Mouse (Mus musculus) left cerebral cortex, postnatal 14 days (tissue): ENCODE data around the gene Kcnd3. TPM values are rescaled to one million over a fixed set of nuclear protein-coding genes. Genes with fewer than 3 reads are reported as not detected.

ENCODE experiments used
- DNase-seq, 2 experiments: peaks; one replicate each; pipeline ENCODE4 v3.0.0; 2021 to 2022; ENCODE audit warnings: low spot score in 2 of 2, mixed read lengths in 1 of 2
- intact Hi-C: fragments of 180-260 bp; cut with DNase I; formaldehyde crosslinking; loops from one replicate; pipeline ENCODE4 v1.15.1; 2025
- total RNA-seq, 2 experiments: library from RNA; stranded (reverse); gene quantifications; 2 replicates each; pipeline ENCODE4 v1.2.3; 2021

Gene Kcnd3
- total RNA-seq, 2 experiments from 2014 or later, result 33.6 to 40.8 TPM

- intact Hi-C loops, result no loop called here
- no peak for DNase-seq
Measured at GRCm38 (mm10) chr3:105514215-105514614, 62.1 kb downstream of the Kcnd3 start.

GRCm38 (mm10) chr3:105515035-105515434 is 62.9 kb downstream of the Kcnd3 start:
- intact Hi-C loops, result no loop called here
- DNase-seq, result no peak

- intact Hi-C loops, result no loop called here
- DNase-seq, result no peak
Measured at GRCm38 (mm10) chr3:105515640-105516039, 63.5 kb downstream of the Kcnd3 start.

- intact Hi-C loops, result loop anchor here (5.0 kb wide), 1 partner anchor 68 kb away; the partner anchor contains the start of gene Kcnd3
- no peak for DNase-seq
Measured at GRCm38 (mm10) chr3:105520446-105520845, 68.3 kb downstream of the Kcnd3 start.

GRCm38 (mm10) chr3:105521178-105521631 is 69.1 kb downstream of the Kcnd3 start:
- peak; percentile 75 to 89 for DNase-seq
- intact Hi-C loops, result loop anchor here (5.0 kb wide), 1 partner anchor 69 kb away; the partner anchor contains the start of gene Kcnd3

- DNase-seq, result no peak
- intact Hi-C loops, result loop anchor here (5.0 kb wide), 1 partner anchor 69 kb away; the partner anchor contains the start of gene Kcnd3
Measured at GRCm38 (mm10) chr3:105521639-105522038, 69.5 kb downstream of the Kcnd3 start.

GRCm38 (mm10) chr3:105528860-105529259 is 76.7 kb downstream of the Kcnd3 start:
- intact Hi-C loops, result no loop called here

GRCm38 (mm10) chr3:105529700-105530099 is 77.6 kb downstream of the Kcnd3 start:
- no peak for DNase-seq
- intact Hi-C loops, result no loop called here

More at GRCm38 (mm10) chr3:105528860-105529259, 76.7 kb downstream of the Kcnd3 start:
- no peak for DNase-seq

GRCm38 (mm10) chr3:105530363-105531130 is 78.4 kb downstream of the Kcnd3 start:
- DNase-seq, result peak; percentile 71 to 89
- intact Hi-C loops, result no loop called here

- DNase-seq, result peak in 1 of 2 experiments; percentile 54
- intact Hi-C loops, result no loop called here
Measured at GRCm38 (mm10) chr3:105538406-105538805, 86.3 kb downstream of the Kcnd3 start.

- peak in 1 of 2 experiments; percentile 38 for DNase-seq
- intact Hi-C loops, result no loop called here
Measured at GRCm38 (mm10) chr3:105538819-105539607, 86.9 kb downstream of the Kcnd3 start.

GRCm38 (mm10) chr3:105542741-105543140 is 90.6 kb downstream of the Kcnd3 start:
- DNase-seq, result no peak
- intact Hi-C loops, result no loop called here

GRCm38 (mm10) chr3:105544106-105544505 is 92.0 kb downstream of the Kcnd3 start:
- DNase-seq, result no peak
- intact Hi-C loops, result no loop called here

GRCm38 (mm10) chr3:105546611-105547071 is 94.5 kb downstream of the Kcnd3 start:
- DNase-seq, result no peak
- intact Hi-C loops, result no loop called here

GRCm38 (mm10) chr3:105548074-105548771 is 96.1 kb downstream of the Kcnd3 start:
- intact Hi-C loops, result no loop called here
- no peak for DNase-seq

- DNase-seq, result peak; percentile 55 to 62
- intact Hi-C loops, result no loop called here
Measured at GRCm38 (mm10) chr3:105559456-105559855, 107.3 kb downstream of the Kcnd3 start.

- no peak for DNase-seq
- intact Hi-C loops, result no loop called here
Measured at GRCm38 (mm10) chr3:105566973-105567372, 114.8 kb downstream of the Kcnd3 start.

- peak in 1 of 2 experiments; percentile 28 for DNase-seq
- intact Hi-C loops, result no loop called here
Measured at GRCm38 (mm10) chr3:105567472-105567871, 115.3 kb downstream of the Kcnd3 start.

GRCm38 (mm10) chr3:105568403-105568802 is 116.3 kb downstream of the Kcnd3 start:
- no peak for DNase-seq
- intact Hi-C loops, result no loop called here
